ENCODE assay signal across 17 mouse cellular contexts in the genomic region with DNA sequence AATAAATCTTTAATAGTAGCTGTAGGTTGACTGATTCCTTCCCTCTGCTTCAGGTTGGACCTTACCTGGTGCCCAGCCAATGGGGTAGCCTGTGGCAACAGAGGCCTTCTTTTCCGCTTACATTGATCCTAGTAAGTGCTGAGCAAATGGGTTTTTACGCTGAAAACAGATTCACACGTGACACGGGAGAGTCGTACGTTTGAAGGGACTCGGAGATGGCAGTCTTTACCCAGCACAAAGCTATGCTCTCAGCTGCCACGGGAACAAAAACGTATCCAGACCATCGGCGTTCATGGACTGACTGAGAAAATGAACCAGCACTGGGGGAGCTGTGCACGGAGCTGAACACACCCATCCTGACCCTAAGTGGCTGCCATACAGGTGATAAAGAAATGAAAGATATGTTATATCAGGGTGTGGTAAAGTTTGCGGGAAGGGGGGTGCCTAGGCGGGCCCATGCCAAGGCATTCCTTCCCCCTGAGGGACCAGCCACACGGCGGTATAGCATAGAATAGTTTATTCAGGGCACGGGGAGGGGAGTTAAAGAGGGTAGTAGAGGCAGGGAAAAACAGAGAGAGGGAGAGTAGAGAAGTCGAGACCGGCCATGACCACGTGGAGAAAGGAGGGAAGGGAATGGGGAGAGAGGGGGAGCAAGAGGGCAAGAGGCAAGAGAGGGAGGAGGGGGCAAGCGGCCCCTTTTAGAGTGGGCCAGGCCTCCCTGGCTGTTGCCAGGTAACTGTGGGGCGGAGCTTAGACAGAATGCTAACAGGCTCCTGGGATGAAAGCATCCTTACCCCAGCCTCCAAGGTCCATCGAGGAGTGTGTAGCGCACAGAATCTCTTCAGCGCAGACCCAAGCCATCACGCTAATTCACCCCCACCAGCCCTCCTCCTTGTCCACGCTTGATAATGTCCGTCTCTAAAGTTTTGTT. TPM values are rescaled to one million over a fixed set of nuclear protein-coding genes. Genes with fewer than 3 reads are reported as not detected.
DNase-seq lines count a peak whose midpoint lies in the region; ATAC-seq and TF ChIP-seq lines count a peak whose summit lies in the region.
"Had no signal": no experiment of that assay in that cellular context is flagged by ENCODE, and none has a peak within 500 bp of the region (broad histone marks: within the 10 kb centered on the region; RNA-seq: fewer than 3 reads in every experiment).

No protein-coding gene starts in this region.

- no peaks in the 10 kb centered on the region for H3K9me3 ChIP-seq in kidney, embryonic 14.5 days (ENCODE audit: control insufficient read depth, low read length)
- no peaks in the 10 kb centered on the region for H3K9me3 ChIP-seq in intestine, postnatal 0 days (ENCODE audit: control insufficient read depth)
- H3K9me3 ChIP-seq: embryonic facial prominence, embryonic 10.5 days; hindbrain, embryonic 13.5 days; megakaryocyte, embryonic 14.5 days had no signal

- WGBS in kidney, embryonic 14.5 days = 71% methylated on average over 28 of the region's 28 CpGs
- WGBS in intestine, postnatal 0 days = 40% methylated on average over 28 of the region's 28 CpGs

- H3K4me3 ChIP-seq in kidney, embryonic 14.5 days (ENCODE audit: low read length) = no peak overlapping the region
- peak overlapping the region; percentile 80 for H3K4me3 ChIP-seq in testis, adult 2 months (ENCODE audit: control insufficient read depth, low read depth, low read length)
- no peak overlapping the region for H3K4me3 ChIP-seq in intestine, postnatal 0 days (ENCODE audit: low read depth, low read length)
- H3K4me3 ChIP-seq: embryonic facial prominence, embryonic 10.5 days; erythroblast, embryonic 14.5 days; gastrocnemius, adult 2 months; heart, adult 2 months; hindbrain, embryonic 13.5 days; megakaryocyte, embryonic 14.5 days had no signal

- H3K4me2 ChIP-seq in kidney, embryonic 14.5 days (replicated peaks; ENCODE audit: low read depth, low read length) = no peak overlapping the region
- H3K4me2 ChIP-seq in intestine, postnatal 0 days (replicated peaks; ENCODE audit: low read depth) = peak overlapping the region; percentile 39; the same call in 1 of the 2 replicates
- H3K4me2 ChIP-seq: hindbrain, embryonic 13.5 days had no signal

- no peaks in the 10 kb centered on the region for H3K4me1 ChIP-seq in kidney, embryonic 14.5 days (ENCODE audit: control insufficient read depth, insufficient read depth, low read length)
- peaks cover 9% of the 10 kb centered on the region for H3K4me1 ChIP-seq in testis, adult 2 months (ENCODE audit: control insufficient read depth, insufficient read depth, low read length)
- H3K4me1 ChIP-seq in intestine, postnatal 0 days (replicated peaks; ENCODE audit: control insufficient read depth, insufficient read depth, low read length) = peaks cover 3% of the 10 kb centered on the region; the same call in 1 of the 2 replicates
- H3K4me1 ChIP-seq: hindbrain, embryonic 13.5 days had no signal

- no peak for ATAC-seq in kidney, embryonic 14.5 days (ENCODE audit: low FRiP score, low TSS enrichment)
- ATAC-seq in intestine, postnatal 0 days = peak; percentile 16; the same call in 1 of the 2 replicates
- ATAC-seq: forebrain, postnatal 0 days had no signal

- no peak overlapping the region for H3K9ac ChIP-seq in kidney, embryonic 14.5 days (ENCODE audit: low read depth, low read length)
- H3K9ac ChIP-seq in intestine, postnatal 0 days (ENCODE audit: low read depth, low read length) = no peak overlapping the region
- H3K9ac ChIP-seq: forebrain, postnatal 0 days; hindbrain, embryonic 13.5 days had no signal

- no peak for TF ChIP-seq CTCF in testis, adult 2 months (IDR thresholded peaks at IDR 0.05; ENCODE audit: control insufficient read depth, insufficient read depth, insufficient replicate concordance, low read depth, low read length)
- no peak for TF ChIP-seq CTCF in intestine, postnatal 0 days (IDR thresholded peaks at IDR 0.05; ENCODE audit: low read depth)

- no peaks in the 10 kb centered on the region for H3K27me3 ChIP-seq in kidney, embryonic 14.5 days (ENCODE audit: control insufficient read depth, insufficient read depth, low read length)
- no peaks in the 10 kb centered on the region for H3K27me3 ChIP-seq in testis, adult 2 months (ENCODE audit: control insufficient read depth, insufficient read depth, low read length)
- H3K27me3 ChIP-seq in intestine, postnatal 0 days (replicated peaks; ENCODE audit: control insufficient read depth, insufficient read depth, low read length) = no peaks in the 10 kb centered on the region
- H3K27me3 ChIP-seq: hindbrain, embryonic 13.5 days had no signal

- TF ChIP-seq POLR2A in testis, adult 2 months (IDR thresholded peaks at IDR 0.05; ENCODE audit: control insufficient read depth, low read depth, low read length) = no peak; the same call in 1 of the 2 replicates

- DNase-seq in kidney, postnatal 10 days = peak; percentile 36
- no peak for DNase-seq in testis, postnatal 14 days (ENCODE audit: low spot score)
- no peak for DNase-seq in cerebellum, postnatal 14 days
- no peak for DNase-seq in embryo, embryonic 10 days (ENCODE audit: low spot score)
- no peak for DNase-seq in layer of hippocampus, postnatal 10 days (ENCODE audit: low spot score in 2 of 2)
- DNase-seq: cerebellum, postnatal 25 days; forebrain, postnatal 0 days; gastrocnemius, adult 2 months; heart, adult 2 months; thymus, adult 2 months had no signal

- no peak overlapping the region for H3K27ac ChIP-seq in kidney, embryonic 14.5 days (ENCODE audit: low read depth, low read length)
- H3K27ac ChIP-seq in testis, adult 2 months (ENCODE audit: control insufficient read depth, insufficient read depth, low read depth, low read length) = no peak overlapping the region
- no peak overlapping the region for H3K27ac ChIP-seq in intestine, postnatal 0 days (ENCODE audit: low read depth, low read length)
- H3K27ac ChIP-seq: embryonic facial prominence, embryonic 10.5 days; gastrocnemius, adult 2 months; heart, adult 2 months; hindbrain, embryonic 13.5 days had no signal

- H3K36me3 ChIP-seq in kidney, embryonic 14.5 days (ENCODE audit: control insufficient read depth, insufficient read depth, low read length) = peaks cover 1% of the 10 kb centered on the region; the same call in 1 of the 2 replicates
- H3K36me3 ChIP-seq in testis, adult 2 months (ENCODE audit: control insufficient read depth, insufficient read depth, low read length) = no peaks in the 10 kb centered on the region
- no peaks in the 10 kb centered on the region for H3K36me3 ChIP-seq in intestine, postnatal 0 days (ENCODE audit: control insufficient read depth, insufficient read depth)
- H3K36me3 ChIP-seq: hindbrain, embryonic 13.5 days had no signal

RNA-seq across cellular contexts. Expression of a gene that starts 27.3 kb away (rescaled TPM):
- 91.6 and 91.7 TPM in 2 replicates for polyA plus RNA-seq in kidney, embryonic 14.5 days (2014; fragmentation: Nextera tagmentation; extraction: Ambion mirVana)
- polyA plus RNA-seq in testis, adult 2 months (2012; rRNA removed) = 9.3 and 10.1 TPM in 2 replicates
- 18.6 and 19.4 TPM in 2 replicates for polyA plus RNA-seq in intestine, postnatal 0 days (2015; fragmentation: Nextera tagmentation; extraction: Ambion mirVana)
- total RNA-seq in layer of hippocampus, postnatal 10 days (2021) = 1 to 10 TPM; 3.6 to 4.2 TPM
